Mouse (Mus musculus): Measurements from ENCODE around the gene Pbx3. TPM values are rescaled to one million over a fixed set of nuclear protein-coding genes. Genes with fewer than 3 reads are reported as not detected.

The Pbx3 gene
- 59.1 and 61.0 TPM in 2 replicates for polyA plus RNA-seq (2016; fragmentation: Nextera tagmentation; extraction: Ambion mirVana)

GRCm38 (mm10) chr2:34372305-34373301 lies at the start of gene Pbx3:
Pbx3 (minus strand) TSS chr2:34373142.
- WGBS: under 1% methylated on average over 68 of the region's 102 CpGs
- H3K4me2 ChIP-seq: peak within 1 kb of the TSS; percentile 95
- peaks cover 16% of the 10 kb centered on the region; the same call in 1 of the 2 replicates for H3K27me3 ChIP-seq
- ATAC-seq (ENCODE audit: low FRiP score): peak; percentile 94
- peak within 1 kb of the TSS; percentile 84 for H3K4me3 ChIP-seq (replicated peaks)
- peak within 1 kb of the TSS; percentile 99 for H3K27ac ChIP-seq
- peaks cover 28% of the 10 kb centered on the region for H3K4me1 ChIP-seq
- H3K9me3 ChIP-seq: no peaks in the 10 kb centered on the region
- peak within 1 kb of the TSS; percentile 98 for H3K9ac ChIP-seq
- no peaks in the 10 kb centered on the region for H3K36me3 ChIP-seq (replicated peaks)

GRCm38 (mm10) chr2:34420256-34420655 lies 47.3 kb upstream of the Pbx3 start:
- no peaks in the 10 kb centered on the region for H3K27me3 ChIP-seq
- no peaks in the 10 kb centered on the region for H3K9me3 ChIP-seq
- no peak overlapping the region for H3K27ac ChIP-seq
- no peak overlapping the region for H3K4me2 ChIP-seq
- no peak overlapping the region for H3K4me3 ChIP-seq (replicated peaks)
- no peaks in the 10 kb centered on the region for H3K36me3 ChIP-seq (replicated peaks)
- WGBS: 55% methylated on average over 1 of the region's 1 CpGs
- no peak for ATAC-seq (ENCODE audit: low FRiP score)
- H3K9ac ChIP-seq: no peak overlapping the region
- H3K4me1 ChIP-seq: no peaks in the 10 kb centered on the region

DNA sequence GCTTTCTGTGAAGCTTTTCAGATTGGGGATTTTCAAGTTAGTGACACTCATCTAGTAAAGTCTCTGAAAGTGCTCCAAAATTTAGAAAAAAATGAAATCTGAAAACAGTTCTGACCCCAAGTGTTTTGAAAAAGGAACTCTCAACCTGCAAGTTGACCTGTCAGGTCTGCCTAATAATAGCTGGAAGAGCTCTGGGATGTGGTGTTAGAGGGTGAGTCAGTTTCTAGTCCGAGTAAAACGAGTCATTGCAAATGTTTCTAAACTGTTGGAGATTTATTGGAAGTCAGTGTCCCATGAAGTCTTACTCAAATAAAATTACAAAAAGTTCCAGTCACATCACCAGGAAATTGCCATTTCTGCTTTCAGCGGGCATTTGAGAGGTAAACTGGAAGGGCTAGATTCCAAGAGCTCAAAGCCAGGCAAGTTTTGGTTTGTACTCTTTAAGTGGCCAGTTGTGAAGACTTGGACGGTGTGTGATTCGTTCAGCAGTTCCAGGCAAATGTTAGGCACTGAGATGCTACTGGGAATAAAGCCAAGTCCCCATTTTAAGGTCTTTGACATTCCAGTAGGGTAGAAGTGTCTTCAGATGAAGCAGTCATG lies 36.9 kb upstream of the Pbx3 start:
- ATAC-seq (ENCODE audit: low FRiP score): no peak
- no peak overlapping the region for H3K4me2 ChIP-seq
- H3K27ac ChIP-seq: no peak overlapping the region
- no peak overlapping the region for H3K9ac ChIP-seq
- H3K27me3 ChIP-seq: no peaks in the 10 kb centered on the region
- 92% methylated on average over 5 of the region's 5 CpGs for WGBS
- H3K9me3 ChIP-seq: no peaks in the 10 kb centered on the region
- H3K36me3 ChIP-seq (replicated peaks): no peaks in the 10 kb centered on the region
- H3K4me1 ChIP-seq: peaks cover 19% of the 10 kb centered on the region
- no peak overlapping the region for H3K4me3 ChIP-seq (replicated peaks)

GRCm38 (mm10) chr2:34408341-34408740 lies 35.4 kb upstream of the Pbx3 start:
- 95% methylated on average over 10 of the region's 10 CpGs for WGBS
- H3K27ac ChIP-seq: no peak overlapping the region
- H3K4me2 ChIP-seq: no peak overlapping the region
- no peak overlapping the region for H3K9ac ChIP-seq
- H3K9me3 ChIP-seq: no peaks in the 10 kb centered on the region
- peaks cover 19% of the 10 kb centered on the region for H3K4me1 ChIP-seq
- H3K36me3 ChIP-seq (replicated peaks): no peaks in the 10 kb centered on the region
- no peak for ATAC-seq (ENCODE audit: low FRiP score)
- H3K27me3 ChIP-seq: no peaks in the 10 kb centered on the region
- H3K4me3 ChIP-seq (replicated peaks): no peak overlapping the region

DNA sequence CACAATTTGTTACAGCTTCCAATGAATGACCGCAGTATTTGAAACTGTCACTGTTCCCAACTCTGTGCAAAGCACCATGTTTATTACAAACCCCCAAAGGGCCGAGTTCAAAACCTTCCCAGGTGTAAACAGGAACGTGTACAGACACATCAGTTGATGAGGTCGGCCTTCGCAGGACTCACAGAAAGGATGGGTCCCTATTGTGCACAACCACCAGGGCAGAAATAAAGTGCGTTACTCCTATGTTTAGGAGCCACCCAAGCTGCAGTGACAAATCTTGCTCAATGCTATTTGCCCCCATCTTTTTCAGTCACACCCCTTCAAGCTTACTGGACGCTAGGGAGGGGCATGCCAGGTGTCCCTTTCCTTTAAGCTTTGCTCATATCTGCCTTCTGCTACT lies 34.7 kb upstream of the Pbx3 start:
- Histone ChIP-seq H3K4me3 (replicated peaks) (peak overlapping the region; percentile 90), H3K27me3 (no peaks in the 10 kb centered on the region), H3K27ac (no peak overlapping the region), H3K36me3 (replicated peaks) (no peaks in the 10 kb centered on the region), H3K9ac (peak overlapping the region; percentile 76), H3K4me1 (peaks cover 19% of the 10 kb centered on the region), H3K4me2 (peak overlapping the region; percentile 95), H3K9me3 (no peaks in the 10 kb centered on the region)
- WGBS: 29% methylated on average over 7 of the region's 7 CpGs
- ATAC-seq (ENCODE audit: low FRiP score): no peak

DNA sequence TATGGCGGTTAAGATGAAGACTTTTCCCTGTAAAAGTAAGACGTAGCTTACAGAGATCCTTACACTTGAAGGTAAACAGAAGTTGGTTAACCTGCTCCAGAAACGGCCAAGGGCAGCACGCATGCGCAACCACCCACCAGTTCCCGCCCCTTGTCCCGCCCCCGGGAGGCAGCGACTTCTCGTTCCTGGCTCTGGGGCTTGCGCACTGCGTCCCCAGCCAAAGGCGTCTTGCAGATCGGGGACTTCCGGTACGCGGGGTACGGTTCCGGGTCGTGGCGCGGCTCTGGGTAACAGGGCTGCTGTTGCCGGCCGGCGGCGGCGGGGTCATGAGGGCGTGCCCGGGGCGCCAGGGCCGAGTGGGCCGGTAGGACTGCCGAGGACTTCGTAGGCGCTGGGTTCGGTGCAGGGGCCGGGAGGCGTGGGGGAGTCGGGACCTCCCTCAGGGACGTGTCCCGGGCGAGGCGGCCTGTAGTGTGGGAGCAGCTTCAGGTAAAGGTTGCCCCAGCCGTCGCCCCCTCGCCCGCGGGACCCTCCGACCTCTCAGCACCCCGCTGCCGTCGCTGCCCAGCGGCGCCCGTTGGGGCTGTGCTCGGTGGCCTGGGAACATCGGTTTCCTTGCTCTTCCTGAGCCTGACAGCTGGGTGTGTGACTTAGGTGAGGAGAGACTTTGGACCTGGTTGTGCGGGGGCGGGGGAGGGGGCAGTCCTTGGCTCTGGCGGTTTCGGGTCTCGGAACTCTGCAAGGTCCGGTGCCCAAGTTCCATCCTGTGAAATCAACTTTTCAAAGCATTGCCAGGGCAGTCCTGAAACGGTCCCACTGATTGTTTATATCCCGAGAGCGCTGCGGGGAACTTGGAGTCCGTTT lies 33.9 kb upstream of the Pbx3 start, which contains the start of gene Mapkap1:
TSS of gene Mapkap1 (plus strand) at position 171 of the 864 bp plus-strand sequence.
- Histone ChIP-seq H3K36me3 (replicated peaks) (no peaks in the 10 kb centered on the region), H3K9me3 (no peaks in the 10 kb centered on the region), H3K4me2 (peak within 1 kb of the TSS; percentile 95), H3K27me3 (no peaks in the 10 kb centered on the region), H3K4me3 (replicated peaks) (peak within 1 kb of the TSS; percentile 90), H3K9ac (peak within 1 kb of the TSS; percentile 76), H3K4me1 (peaks cover 19% of the 10 kb centered on the region), H3K27ac (peak within 1 kb of the TSS; percentile 19; the same call in 1 of the 2 replicates)
- under 1% methylated on average over 60 of the region's 68 CpGs for WGBS
- ATAC-seq (ENCODE audit: low FRiP score): peak; percentile 99

GRCm38 (mm10) chr2:34399535-34399934 lies 26.6 kb upstream of the Pbx3 start:
- no peak overlapping the region for H3K9ac ChIP-seq
- H3K27me3 ChIP-seq: no peaks in the 10 kb centered on the region
- no peaks in the 10 kb centered on the region for H3K4me1 ChIP-seq
- no peak overlapping the region for H3K4me3 ChIP-seq (replicated peaks)
- no peaks in the 10 kb centered on the region for H3K36me3 ChIP-seq (replicated peaks)
- H3K9me3 ChIP-seq: no peaks in the 10 kb centered on the region
- no peak overlapping the region for H3K4me2 ChIP-seq
- WGBS: 45% methylated on average over 4 of the region's 4 CpGs
- H3K27ac ChIP-seq: no peak overlapping the region
- ATAC-seq (ENCODE audit: low FRiP score): no peak

DNA sequence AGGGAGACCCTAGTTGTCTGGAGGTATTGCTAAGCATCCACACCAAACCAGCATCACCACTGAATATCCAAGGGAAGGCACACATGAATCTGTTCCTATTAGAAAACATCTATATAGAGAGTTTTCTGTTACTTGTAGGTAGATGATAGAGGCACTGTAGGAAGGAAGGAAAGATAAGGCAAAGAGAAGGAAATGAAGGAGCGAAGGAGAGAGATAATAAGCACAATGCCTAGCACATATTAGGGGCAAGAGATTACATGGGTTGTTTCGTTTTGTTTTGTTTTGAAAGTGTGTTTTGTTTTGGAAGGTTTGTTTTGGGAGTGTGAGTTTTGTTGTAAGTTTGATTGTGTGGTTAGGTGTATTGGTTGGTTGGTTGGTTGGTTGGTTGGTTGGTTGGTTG lies 6.0 kb upstream of the Pbx3 start:
- no peaks in the 10 kb centered on the region for H3K36me3 ChIP-seq (replicated peaks)
- no peak overlapping the region for H3K9ac ChIP-seq
- no peak overlapping the region for H3K4me3 ChIP-seq (replicated peaks)
- WGBS: 91% methylated on average over 2 of the region's 2 CpGs
- 0 out of 2 replicates have a peak, but pooled peaks cover 2% of the 10 kb centered on the region for H3K27me3 ChIP-seq
- H3K27ac ChIP-seq: no peak overlapping the region
- peaks cover 5% of the 10 kb centered on the region for H3K4me1 ChIP-seq
- ATAC-seq (ENCODE audit: low FRiP score): no peak
- H3K4me2 ChIP-seq: no peak overlapping the region
- no peaks in the 10 kb centered on the region for H3K9me3 ChIP-seq

GRCm38 (mm10) chr2:34374349-34374748 lies 1.4 kb upstream of the Pbx3 start:
- Histone ChIP-seq H3K9ac (no peak overlapping the region), H3K36me3 (replicated peaks) (no peaks in the 10 kb centered on the region), H3K4me2 (no peak overlapping the region), H3K4me1 (peaks cover 21% of the 10 kb centered on the region), H3K27ac (no peak overlapping the region), H3K4me3 (replicated peaks) (no peak overlapping the region), H3K27me3 (peaks cover 11% of the 10 kb centered on the region; the same call in 1 of the 2 replicates), H3K9me3 (no peaks in the 10 kb centered on the region)
- 69% methylated on average over 2 of the region's 2 CpGs for WGBS
- no peak for ATAC-seq (ENCODE audit: low FRiP score)

GRCm38 (mm10) chr2:34373886-34374285 lies 944 bp upstream of the Pbx3 start:
- WGBS: 40% methylated on average over 3 of the region's 3 CpGs
- peaks cover 11% of the 10 kb centered on the region; the same call in 1 of the 2 replicates for H3K27me3 ChIP-seq
- H3K36me3 ChIP-seq (replicated peaks): no peaks in the 10 kb centered on the region
- H3K9me3 ChIP-seq: no peaks in the 10 kb centered on the region
- H3K9ac ChIP-seq: no peak overlapping the region
- ATAC-seq (ENCODE audit: low FRiP score): no peak
- H3K4me1 ChIP-seq: peaks cover 21% of the 10 kb centered on the region
- H3K4me3 ChIP-seq (replicated peaks): no peak overlapping the region
- peak overlapping the region; percentile 95 for H3K4me2 ChIP-seq
- H3K27ac ChIP-seq: no peak overlapping the region

GRCm38 (mm10) chr2:34371441-34372304 lies 1.3 kb downstream of the Pbx3 start:
- under 1% methylated on average over 87 of the region's 118 CpGs for WGBS
- H3K9me3 ChIP-seq: no peaks in the 10 kb centered on the region
- H3K27ac ChIP-seq: peak overlapping the region; percentile 99
- peak overlapping the region; percentile 95 for H3K4me2 ChIP-seq
- peaks cover 18% of the 10 kb centered on the region; the same call in 1 of the 2 replicates for H3K27me3 ChIP-seq
- H3K9ac ChIP-seq: peak overlapping the region; percentile 98
- ATAC-seq (ENCODE audit: low FRiP score): peak; percentile 49
- peak overlapping the region; percentile 84 for H3K4me3 ChIP-seq (replicated peaks)
- peaks cover 30% of the 10 kb centered on the region for H3K4me1 ChIP-seq
- H3K36me3 ChIP-seq (replicated peaks): no peaks in the 10 kb centered on the region

Measured in forebrain, embryonic 12.5 days (tissue).